Mouse (Mus musculus) hindbrain, embryonic 13.5 days (tissue): ENCODE results near the gene Borcs5. TPM values are rescaled to one million over a fixed set of nuclear protein-coding genes. Genes with fewer than 3 reads are reported as not detected.

ENCODE experiments used
- ATAC-seq: fragments of 200-750 bp; cut with Nextera tagmentation; 2 replicates; pipeline ENCODE4 v1.8.0; 2017; ENCODE audit warnings: moderate TSS enrichment; ENCODE audit not compliant: low FRiP score
- H3K27ac ChIP-seq: fragments of 300-500 bp; sonication (generic); 2 replicates; pipeline ENCODE4 v1.5.1; 2015; ENCODE audit warnings: inconsistent platforms, mild to moderate bottlenecking, moderate library complexity
- H3K27me3 ChIP-seq: fragments of 300-500 bp; sonication (generic); 2 replicates; pipeline ENCODE4 v1.6.1; 2015; ENCODE audit warnings: mild to moderate bottlenecking, inconsistent platforms
- H3K36me3 ChIP-seq: fragments of 300-500 bp; sonication (generic); 2 replicates; pipeline ENCODE4 v1.6.1; 2015; ENCODE audit warnings: mild to moderate bottlenecking, inconsistent platforms
- H3K4me1 ChIP-seq: fragments of 300-500 bp; sonication (generic); replicated peaks from 2 replicates; pipeline ENCODE4 v1.6.1; 2015; ENCODE audit warnings: inconsistent platforms
- H3K4me2 ChIP-seq: fragments of 300-500 bp; sonication (generic); 2 replicates; pipeline ENCODE4 v1.6.1; 2015; ENCODE audit warnings: inconsistent platforms, mild to moderate bottlenecking, moderate library complexity
- H3K4me3 ChIP-seq: fragments of 300-500 bp; sonication (generic); 2 replicates; pipeline ENCODE4 v1.5.1; 2015; ENCODE audit warnings: mild to moderate bottlenecking, inconsistent platforms
- H3K9ac ChIP-seq: fragments of 300-500 bp; sonication (generic); 2 replicates; pipeline ENCODE4 v1.6.1; 2015; ENCODE audit warnings: mild to moderate bottlenecking, inconsistent platforms
- H3K9me3 ChIP-seq: fragments of 300-500 bp; sonication (generic); 2 replicates; pipeline ENCODE4 v1.6.1; 2016; ENCODE audit warnings: inconsistent platforms
- WGBS: fragments of 180-500 bp; shearing (Covaris S2); methylation state at CpG from one replicate; pipeline ENCODE4 v1.1.7; 2015; 5-methylcytosine and 5-hydroxymethylcytosine counted together
- polyA plus RNA-seq: library from polyadenylated mRNA; unstranded; fragments of >200 nt; fragmentation: Nextera tagmentation; extraction: Ambion mirVana; gene quantifications from 2 replicates; pipeline ENCODE4 v1.2.1, GENCODE M21; 2015

The Borcs5 gene
- polyA plus RNA-seq, 1 experiment from 2014 or later, result 48.7 TPM

DNA sequence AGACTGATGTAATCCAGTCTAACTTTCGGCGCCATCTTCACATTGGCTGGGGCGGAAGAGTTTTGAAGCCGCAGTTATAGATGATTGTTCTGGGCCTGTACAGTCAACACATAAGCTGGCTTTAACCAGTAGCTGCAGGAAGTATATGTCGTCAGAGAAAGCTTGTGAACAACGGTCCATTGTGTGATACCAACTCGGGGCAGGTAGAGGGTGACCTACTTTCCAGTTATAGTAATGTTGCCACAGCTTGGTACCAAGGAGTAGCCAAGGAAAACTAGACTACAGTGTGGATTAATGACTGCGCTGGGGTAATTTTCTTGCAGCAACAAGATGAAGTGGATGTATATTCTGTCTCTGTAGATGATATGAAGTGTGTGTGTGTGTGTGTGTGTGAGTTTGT, 5.8 kb upstream of the Borcs5 start:
- H3K27ac ChIP-seq, result no peak overlapping the region
- H3K36me3 ChIP-seq, result no peaks in the 10 kb centered on the region
- WGBS, result 90% methylated on average over 8 of the region's 8 CpGs
- H3K9ac ChIP-seq, result no peak overlapping the region
- H3K27me3 ChIP-seq, result peaks cover 32% of the 10 kb centered on the region
- ATAC-seq, result no peak
- H3K4me2 ChIP-seq, result no peak overlapping the region
- H3K4me1 ChIP-seq, result peaks cover 13% of the 10 kb centered on the region
- H3K9me3 ChIP-seq, result no peaks in the 10 kb centered on the region
- H3K4me3 ChIP-seq, result no peak overlapping the region

DNA sequence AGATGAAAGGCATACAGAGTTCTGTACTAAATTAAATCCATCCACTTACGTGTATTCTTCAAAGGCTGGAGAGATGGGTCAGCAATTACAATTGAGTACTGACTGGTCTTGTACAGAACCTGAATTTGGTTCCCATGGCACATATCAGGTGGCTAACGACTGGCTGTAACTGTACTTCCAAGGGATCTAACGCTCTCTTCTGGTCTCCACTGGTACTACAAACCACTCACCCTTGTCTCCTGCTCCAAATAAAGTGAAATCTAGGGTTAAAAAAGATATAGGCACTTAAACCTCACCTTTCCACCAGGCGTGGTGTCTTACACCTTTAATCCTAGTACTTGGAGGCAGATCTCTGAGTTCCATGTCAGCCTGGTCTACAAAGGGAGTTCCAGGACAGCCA, 2.8 kb upstream of the Borcs5 start:
- peaks cover 21% of the 10 kb centered on the region for H3K27me3 ChIP-seq
- no peak overlapping the region for H3K4me2 ChIP-seq
- H3K9me3 ChIP-seq, result no peaks in the 10 kb centered on the region
- ATAC-seq, result no peak
- WGBS, result 57% methylated on average over 4 of the region's 4 CpGs
- no peaks in the 10 kb centered on the region for H3K36me3 ChIP-seq
- H3K4me1 ChIP-seq, result peaks cover 13% of the 10 kb centered on the region
- H3K27ac ChIP-seq, result no peak overlapping the region
- H3K4me3 ChIP-seq, result no peak overlapping the region
- H3K9ac ChIP-seq, result no peak overlapping the region

DNA sequence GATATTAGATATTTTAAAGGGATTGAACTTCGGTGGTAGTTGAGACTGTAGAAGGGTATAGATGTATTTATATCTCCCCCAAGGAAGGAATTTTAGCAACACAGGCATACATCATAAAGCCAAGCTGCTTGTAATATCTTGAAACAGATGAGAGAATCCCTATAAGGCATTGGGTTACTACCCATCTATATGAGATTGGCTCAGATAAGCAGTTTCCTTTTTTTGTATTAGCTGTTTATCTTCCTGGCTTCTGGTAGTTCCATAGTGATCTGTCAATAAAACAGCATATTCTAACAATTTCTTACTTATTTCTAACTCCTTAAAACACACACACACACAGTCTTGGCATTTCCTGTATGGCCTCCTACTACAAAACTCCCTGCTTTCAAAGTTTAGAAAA, 590 bp downstream of the Borcs5 start:
- H3K4me2 ChIP-seq, result no peak overlapping the region
- peaks cover 6% of the 10 kb centered on the region for H3K36me3 ChIP-seq
- H3K27ac ChIP-seq, result no peak overlapping the region
- H3K4me3 ChIP-seq, result no peak overlapping the region
- WGBS, result 100% methylated on average over 1 of the region's 1 CpGs
- peaks cover 12% of the 10 kb centered on the region for H3K4me1 ChIP-seq
- no peak for ATAC-seq
- H3K9ac ChIP-seq, result no peak overlapping the region
- H3K9me3 ChIP-seq, result no peaks in the 10 kb centered on the region
- no peaks in the 10 kb centered on the region for H3K27me3 ChIP-seq

DNA sequence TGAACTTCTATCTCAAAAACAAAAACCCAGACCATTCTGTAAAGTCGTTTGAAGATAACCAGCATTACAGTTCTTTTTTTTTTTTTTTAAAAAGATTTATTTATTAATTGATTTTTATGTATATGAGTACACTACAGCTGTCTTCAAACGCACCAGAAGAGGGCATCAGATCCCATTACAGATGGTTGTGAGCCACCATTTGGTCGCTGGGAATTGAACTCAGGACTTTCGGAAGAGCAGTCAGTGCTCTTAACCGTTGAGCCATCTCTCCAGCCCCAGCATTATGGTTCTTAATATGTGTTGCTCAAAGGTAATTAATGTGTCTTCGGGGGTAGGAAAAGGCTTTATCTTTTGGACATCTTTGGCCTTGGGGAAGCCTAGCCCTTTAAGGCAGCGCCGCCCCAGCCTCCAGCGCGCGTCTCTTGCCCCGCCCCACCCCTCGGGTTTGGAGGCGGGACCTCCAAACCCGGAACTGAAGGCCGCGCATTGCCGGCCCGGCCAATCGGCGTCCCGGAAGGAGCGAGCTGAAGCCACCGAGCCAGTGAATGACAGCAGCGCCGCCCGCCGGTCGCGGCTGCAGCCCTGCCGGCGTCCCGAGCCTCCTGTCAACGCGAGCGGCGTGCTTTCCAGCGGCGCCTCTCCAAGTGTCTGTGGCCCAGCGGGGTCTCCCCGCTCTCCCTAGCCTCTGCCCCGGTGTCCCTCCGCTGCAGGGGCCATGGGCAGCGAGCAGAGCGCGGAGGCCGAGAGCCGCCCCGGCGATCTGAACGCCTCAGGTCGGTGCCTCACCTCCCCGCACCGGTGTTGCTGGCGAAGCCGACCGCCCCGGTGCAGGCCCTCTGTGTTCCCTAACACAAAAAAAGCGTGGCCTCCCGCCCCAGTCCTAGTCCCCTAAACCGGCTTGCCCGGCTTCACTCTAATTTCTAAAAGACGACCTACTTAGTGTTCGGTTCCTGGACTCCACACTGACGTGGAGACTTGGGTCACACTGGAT, 1.5 kb downstream of the Borcs5 start:
- no peaks in the 10 kb centered on the region for H3K27me3 ChIP-seq
- H3K9ac ChIP-seq, result peak overlapping the region; percentile 94
- H3K4me1 ChIP-seq, result peaks cover 12% of the 10 kb centered on the region
- peaks cover 15% of the 10 kb centered on the region for H3K36me3 ChIP-seq
- peak; percentile 99 for ATAC-seq
- peak overlapping the region; percentile 61 for H3K4me2 ChIP-seq
- peak overlapping the region; percentile 89 for H3K27ac ChIP-seq
- peak overlapping the region; percentile 85 for H3K4me3 ChIP-seq
- under 1% methylated on average over 65 of the region's 65 CpGs for WGBS
- H3K9me3 ChIP-seq, result no peaks in the 10 kb centered on the region

DNA sequence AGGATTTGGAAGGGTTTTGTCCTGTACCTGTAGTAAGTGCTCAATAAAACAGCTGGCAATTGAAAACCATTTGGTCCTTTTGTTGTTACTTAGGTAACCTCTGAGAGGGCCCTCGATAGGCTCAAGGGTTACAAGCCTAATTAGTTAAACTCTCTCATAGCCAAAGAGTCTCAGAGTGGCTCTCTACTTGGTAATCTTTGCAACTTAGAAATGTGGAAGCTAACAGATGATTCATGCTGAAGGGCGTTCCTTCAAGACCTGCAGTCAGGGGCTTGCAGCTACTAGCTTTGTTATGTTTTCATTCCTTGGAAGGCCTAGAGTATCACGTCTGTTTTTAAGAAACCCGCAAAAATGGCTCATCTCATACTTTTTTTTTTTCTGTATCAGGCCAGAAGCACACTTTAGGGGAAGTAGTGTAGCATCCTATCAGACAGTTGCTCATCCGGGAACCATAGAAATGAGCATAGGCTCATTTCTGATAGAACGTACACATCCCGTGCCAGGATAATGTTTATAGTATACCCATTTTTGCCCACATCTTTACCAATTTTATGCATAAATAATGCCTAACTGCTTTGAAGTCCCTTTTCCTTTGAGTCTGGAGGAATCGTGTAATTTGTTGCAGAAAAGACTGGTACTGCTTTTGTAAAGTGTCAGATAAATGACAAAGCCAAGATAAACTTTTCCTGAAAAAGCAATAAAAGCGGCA, 2.6 kb downstream of the Borcs5 start:
- no peaks in the 10 kb centered on the region for H3K27me3 ChIP-seq
- no peak for ATAC-seq
- H3K4me1 ChIP-seq, result peaks cover 12% of the 10 kb centered on the region
- H3K9me3 ChIP-seq, result no peaks in the 10 kb centered on the region
- H3K9ac ChIP-seq, result peak overlapping the region; percentile 94
- H3K4me3 ChIP-seq, result peak overlapping the region; percentile 85
- peak overlapping the region; percentile 61 for H3K4me2 ChIP-seq
- peaks cover 21% of the 10 kb centered on the region for H3K36me3 ChIP-seq
- no peak overlapping the region for H3K27ac ChIP-seq
- 79% methylated on average over 9 of the region's 9 CpGs for WGBS

DNA sequence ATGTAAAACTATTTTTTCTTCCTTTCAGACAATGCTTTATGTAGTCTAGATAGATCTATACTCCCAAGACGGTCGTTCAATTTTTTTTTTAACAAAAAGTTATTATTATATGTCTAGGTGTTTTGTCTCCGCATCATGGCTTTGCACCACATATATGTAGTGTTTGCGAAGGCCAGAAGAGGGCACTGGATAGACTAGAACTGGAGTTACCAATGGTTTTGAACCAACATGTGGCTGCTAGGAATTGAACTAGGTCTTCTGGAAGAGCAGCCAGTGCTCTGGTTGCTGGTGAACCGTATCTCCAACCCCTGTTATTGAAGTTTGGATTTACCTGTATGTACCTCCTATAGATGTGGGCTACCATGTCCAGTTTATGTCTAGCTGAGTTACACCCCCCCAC, 4.0 kb downstream of the Borcs5 start:
- Histone ChIP-seq H3K27me3 (no peaks in the 10 kb centered on the region), H3K9me3 (no peaks in the 10 kb centered on the region), H3K27ac (no peak overlapping the region), H3K9ac (no peak overlapping the region), H3K36me3 (peaks cover 21% of the 10 kb centered on the region), H3K4me1 (peaks cover 20% of the 10 kb centered on the region), H3K4me3 (no peak overlapping the region), H3K4me2 (no peak overlapping the region)
- WGBS, result 92% methylated on average over 5 of the region's 5 CpGs
- ATAC-seq, result no peak

DNA sequence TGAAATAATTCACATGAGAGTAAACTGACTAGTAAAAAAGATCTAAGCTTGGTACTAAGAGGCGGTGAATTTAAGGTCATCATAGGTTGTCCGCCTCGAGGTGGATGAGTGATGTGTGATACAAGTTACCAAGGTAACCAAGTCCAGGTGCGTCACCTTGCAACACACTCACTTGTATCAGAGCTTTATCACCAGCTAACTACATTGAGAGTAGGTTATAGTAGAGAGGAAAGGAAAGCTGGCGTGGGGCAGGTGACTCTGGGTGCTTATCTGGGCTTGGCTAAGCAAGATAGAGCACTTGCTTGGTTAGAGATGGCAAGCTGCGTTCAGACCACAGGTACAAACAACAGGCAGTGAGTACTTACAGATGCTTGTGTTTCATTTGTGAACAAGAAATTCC, 7.5 kb downstream of the Borcs5 start:
- Histone ChIP-seq H3K4me1 (peaks cover 16% of the 10 kb centered on the region), H3K27me3 (no peaks in the 10 kb centered on the region), H3K4me3 (no peak overlapping the region), H3K27ac (no peak overlapping the region), H3K9me3 (no peaks in the 10 kb centered on the region), H3K36me3 (peaks cover 36% of the 10 kb centered on the region), H3K9ac (no peak overlapping the region), H3K4me2 (no peak overlapping the region)
- no peak for ATAC-seq
- 94% methylated on average over 6 of the region's 6 CpGs for WGBS

DNA sequence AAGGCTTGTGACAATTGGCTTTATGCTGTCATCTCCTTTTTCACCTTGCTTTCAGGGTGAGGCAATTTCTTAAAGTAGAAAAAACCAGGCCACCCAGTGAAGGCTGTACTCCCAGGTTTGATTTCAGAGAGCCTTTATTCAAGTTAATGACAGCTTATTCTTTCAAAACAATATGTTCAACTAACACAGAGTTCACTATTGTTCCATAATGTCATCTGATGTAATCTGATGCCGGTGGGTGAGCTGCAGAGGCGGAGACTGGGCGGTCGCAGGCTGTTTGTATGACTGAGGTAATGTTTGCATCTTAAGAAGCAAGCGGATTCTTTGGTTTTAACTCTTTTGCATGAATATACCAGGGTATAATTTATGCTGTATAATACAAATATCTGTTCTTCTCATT, 8.3 kb downstream of the Borcs5 start:
- H3K36me3 ChIP-seq, result peaks cover 37% of the 10 kb centered on the region
- no peak overlapping the region for H3K4me3 ChIP-seq
- H3K27ac ChIP-seq, result no peak overlapping the region
- H3K4me2 ChIP-seq, result no peak overlapping the region
- WGBS, result 8% methylated on average over 5 of the region's 5 CpGs
- no peak for ATAC-seq
- H3K9ac ChIP-seq, result no peak overlapping the region
- H3K27me3 ChIP-seq, result no peaks in the 10 kb centered on the region
- H3K4me1 ChIP-seq, result peaks cover 9% of the 10 kb centered on the region
- no peaks in the 10 kb centered on the region for H3K9me3 ChIP-seq

DNA sequence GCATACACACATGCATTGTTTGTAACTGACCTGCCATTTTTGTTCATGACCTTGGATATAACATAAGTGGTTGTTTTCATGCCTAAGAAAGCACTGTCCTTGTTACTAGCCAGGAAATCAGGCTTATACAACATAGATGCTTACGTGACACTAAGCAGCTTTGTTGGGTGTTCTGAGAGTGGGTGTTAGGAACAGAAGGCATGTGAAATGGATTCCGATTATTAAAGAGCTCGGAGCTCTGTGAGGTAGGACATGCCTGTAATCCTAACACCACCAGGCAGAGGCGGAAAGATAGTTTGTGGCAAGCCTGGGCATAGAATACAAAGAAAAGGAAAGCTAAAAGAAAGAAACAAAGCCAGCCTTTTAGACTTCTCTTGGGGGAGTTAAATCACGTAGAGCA, 9.0 kb downstream of the Borcs5 start:
- Histone ChIP-seq H3K4me3 (no peak overlapping the region), H3K27me3 (no peaks in the 10 kb centered on the region), H3K4me1 (peaks cover 8% of the 10 kb centered on the region), H3K4me2 (no peak overlapping the region), H3K9me3 (no peaks in the 10 kb centered on the region), H3K27ac (no peak overlapping the region), H3K9ac (0 out of 2 replicates have a peak overlapping the region, but pooled peaks have one; percentile 2), H3K36me3 (peaks cover 40% of the 10 kb centered on the region)
- 45% methylated on average over 5 of the region's 5 CpGs for WGBS
- ATAC-seq, result no peak

DNA sequence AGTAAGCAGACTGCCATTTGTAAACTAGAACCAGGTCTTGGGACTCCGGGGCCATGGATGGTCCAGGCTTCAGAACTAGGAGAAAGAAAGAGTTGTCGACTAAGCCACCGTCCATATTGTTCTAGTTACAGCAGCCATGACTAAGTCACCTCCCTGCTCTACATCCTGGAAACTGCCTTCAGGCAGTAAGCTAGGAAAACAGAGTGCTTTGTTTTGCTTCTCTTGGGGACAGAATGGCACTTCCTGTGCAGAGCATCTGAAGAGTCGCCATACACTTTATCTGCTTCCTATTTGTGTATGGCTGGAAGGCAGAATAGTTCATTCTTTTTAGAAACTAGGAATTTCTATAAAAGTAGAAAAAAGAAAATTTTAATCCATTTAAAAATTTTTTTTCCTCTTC, 17.2 kb downstream of the Borcs5 start:
- WGBS, result 78% methylated on average over 4 of the region's 4 CpGs
- no peak for ATAC-seq
- Histone ChIP-seq H3K4me2 (no peak overlapping the region), H3K27ac (no peak overlapping the region), H3K9me3 (no peaks in the 10 kb centered on the region), H3K36me3 (peaks cover 3% of the 10 kb centered on the region; the same call in 1 of the 2 replicates), H3K27me3 (no peaks in the 10 kb centered on the region), H3K4me3 (no peak overlapping the region), H3K9ac (no peak overlapping the region), H3K4me1 (no peaks in the 10 kb centered on the region)

DNA sequence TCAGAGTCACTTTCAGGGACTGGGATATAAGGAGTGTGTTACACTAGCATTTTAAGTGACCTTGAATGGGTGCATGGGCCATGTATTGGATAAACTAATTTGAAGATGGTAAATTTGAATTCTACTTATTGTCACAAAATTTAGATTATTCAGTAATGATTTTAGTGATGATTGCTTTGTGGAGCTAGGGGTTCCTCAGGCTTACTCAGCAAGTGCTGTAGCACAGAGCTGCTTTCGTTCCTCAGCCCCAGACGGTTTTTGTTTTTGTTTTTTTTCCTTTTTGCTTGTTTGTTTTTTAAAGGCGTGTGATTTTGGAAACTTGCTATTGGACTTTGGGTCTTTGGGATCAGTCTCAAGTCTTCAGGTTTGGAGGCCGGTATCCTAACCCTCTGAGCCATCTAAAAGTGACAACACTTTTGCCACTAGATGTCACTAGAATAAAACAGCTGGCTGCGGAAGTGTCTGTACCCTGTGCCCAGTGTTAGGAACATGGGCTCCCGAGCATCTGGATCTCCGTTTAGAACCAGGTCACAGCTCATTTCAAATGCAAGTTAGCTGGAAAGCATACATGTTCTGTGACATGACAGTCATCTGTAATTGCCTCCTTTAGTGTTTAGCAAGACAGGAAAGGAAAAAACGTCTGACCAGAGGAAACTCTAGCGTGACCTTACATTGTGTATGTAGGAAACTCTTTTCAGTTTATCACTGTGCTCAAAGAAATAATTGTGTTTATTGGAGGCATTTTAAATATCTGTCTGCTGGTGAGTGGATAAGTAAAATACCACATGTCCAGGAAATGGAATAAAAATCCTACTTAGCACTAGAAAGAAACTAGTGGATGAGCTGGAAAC, 20.0 kb downstream of the Borcs5 start:
- ATAC-seq, result peak; percentile 88

More for the DNA sequence above, 20.0 kb downstream of the Borcs5 start:
- Histone ChIP-seq H3K9me3 (no peaks in the 10 kb centered on the region), H3K4me3 (no peak overlapping the region), H3K4me1 (no peaks in the 10 kb centered on the region), H3K27ac (no peak overlapping the region), H3K36me3 (no peaks in the 10 kb centered on the region), H3K4me2 (no peak overlapping the region), H3K9ac (no peak overlapping the region), H3K27me3 (no peaks in the 10 kb centered on the region)
- 25% methylated on average over 9 of the region's 9 CpGs for WGBS
